10 mouse cellular contexts compared by ENCODE assay signal in the genomic region with DNA sequence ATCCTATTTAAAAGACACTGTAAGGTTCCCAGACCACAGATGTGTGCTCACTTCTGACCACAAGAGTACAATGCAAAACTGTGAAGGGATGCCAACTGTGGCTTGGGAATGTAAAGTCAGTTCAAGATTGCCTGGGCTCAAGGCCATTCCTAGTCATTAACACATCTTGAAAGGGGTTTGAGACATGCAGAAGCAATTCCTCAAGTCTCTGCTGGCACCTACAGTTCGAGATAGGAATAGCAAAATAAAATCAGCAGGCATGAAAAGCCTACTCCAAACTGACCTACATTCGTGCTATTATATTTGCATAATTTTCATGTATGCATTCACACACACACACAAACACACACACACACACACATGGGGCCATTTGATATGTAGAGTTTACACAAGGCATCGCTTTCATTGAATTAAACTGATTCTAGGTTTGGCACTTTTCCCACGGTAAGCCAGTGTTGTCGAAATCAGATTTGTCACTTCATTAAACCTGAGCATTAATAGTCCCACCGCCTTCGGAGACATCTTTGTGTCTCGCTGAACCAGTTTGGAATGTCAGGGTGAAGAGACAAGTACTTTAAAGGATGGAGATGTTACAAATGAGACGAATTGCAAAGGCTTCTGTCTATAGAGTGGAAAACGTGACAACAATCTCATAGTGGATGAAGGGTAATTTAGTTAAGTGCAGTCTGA.
DNase-seq lines count a peak whose midpoint lies in the region; ATAC-seq lines count a peak whose summit lies in the region.
"Had no signal": no experiment of that assay in that cellular context is flagged by ENCODE, and none has a peak within 500 bp of the region (broad histone marks: within the 10 kb centered on the region; RNA-seq: fewer than 3 reads in every experiment).

No protein-coding gene starts in this region.

- no peaks in the 10 kb centered on the region for H3K27me3 ChIP-seq in midbrain, embryonic 11.5 days (ENCODE audit: control insufficient read depth, insufficient read depth, low read length)
- H3K27me3 ChIP-seq in midbrain, embryonic 10.5 days (ENCODE audit: low read depth, poor library complexity, severe bottlenecking): no peaks in the 10 kb centered on the region
- H3K27me3 ChIP-seq in hindbrain, embryonic 13.5 days: no peaks in the 10 kb centered on the region
- H3K27me3 ChIP-seq in neural tube, embryonic 15.5 days (replicated peaks): no peaks in the 10 kb centered on the region
- H3K27me3 ChIP-seq in liver, embryonic 12.5 days (replicated peaks): no peaks in the 10 kb centered on the region
- H3K27me3 ChIP-seq: embryonic facial prominence, embryonic 15.5 days; limb, embryonic 12.5 days had no signal

- ATAC-seq in midbrain, embryonic 11.5 days (ENCODE audit: low FRiP score): peak; percentile 44; the same call in 1 of the 2 replicates
- peak; percentile 75 for ATAC-seq in hindbrain, embryonic 13.5 days (ENCODE audit: low FRiP score)
- ATAC-seq in neural tube, embryonic 15.5 days (ENCODE audit: low FRiP score): peak; percentile 65; the same call in 1 of the 2 replicates
- ATAC-seq in megakaryocyte progenitor cell, adult 5-6 weeks (replicated peaks; ENCODE audit: poor library complexity): no peak
- no peak for ATAC-seq in liver, embryonic 12.5 days

- H3K4me3 ChIP-seq in midbrain, embryonic 11.5 days (ENCODE audit: low read depth, low read length): no peak overlapping the region
- no peak overlapping the region for H3K4me3 ChIP-seq in midbrain, embryonic 10.5 days
- H3K4me3 ChIP-seq in hindbrain, embryonic 13.5 days: no peak overlapping the region
- no peak overlapping the region for H3K4me3 ChIP-seq in neural tube, embryonic 15.5 days (replicated peaks)
- H3K4me3 ChIP-seq in liver, embryonic 12.5 days: no peak overlapping the region
- H3K4me3 ChIP-seq: embryonic facial prominence, embryonic 15.5 days; limb, embryonic 12.5 days had no signal

- 50% methylated on average over 10 of the region's 10 CpGs for WGBS in midbrain, embryonic 11.5 days
- 58% methylated on average over 10 of the region's 10 CpGs for WGBS in midbrain, embryonic 10.5 days
- 44% methylated on average over 10 of the region's 10 CpGs for WGBS in hindbrain, embryonic 13.5 days
- 39% methylated on average over 10 of the region's 10 CpGs for WGBS in neural tube, embryonic 15.5 days
- 41% methylated on average over 10 of the region's 10 CpGs for WGBS in liver, embryonic 12.5 days (ENCODE audit: insufficient replicate concordance)

- no peak overlapping the region for H3K27ac ChIP-seq in midbrain, embryonic 11.5 days (ENCODE audit: low read depth, low read length)
- H3K27ac ChIP-seq in midbrain, embryonic 10.5 days (replicated peaks): no peak overlapping the region
- no peak overlapping the region for H3K27ac ChIP-seq in hindbrain, embryonic 13.5 days
- H3K27ac ChIP-seq in neural tube, embryonic 15.5 days (replicated peaks): no peak overlapping the region
- H3K27ac ChIP-seq in liver, embryonic 12.5 days: no peak overlapping the region
- H3K27ac ChIP-seq: embryonic facial prominence, embryonic 15.5 days; limb, embryonic 12.5 days had no signal

- no peaks in the 10 kb centered on the region for H3K4me1 ChIP-seq in midbrain, embryonic 11.5 days (ENCODE audit: control insufficient read depth, insufficient read depth, low read length)
- no peaks in the 10 kb centered on the region for H3K4me1 ChIP-seq in midbrain, embryonic 10.5 days
- no peaks in the 10 kb centered on the region for H3K4me1 ChIP-seq in hindbrain, embryonic 13.5 days (replicated peaks)
- H3K4me1 ChIP-seq in neural tube, embryonic 15.5 days: no peaks in the 10 kb centered on the region
- H3K4me1 ChIP-seq in liver, embryonic 12.5 days: no peaks in the 10 kb centered on the region
- H3K4me1 ChIP-seq: embryonic facial prominence, embryonic 15.5 days; limb, embryonic 12.5 days had no signal

- H3K36me3 ChIP-seq in midbrain, embryonic 11.5 days (ENCODE audit: control insufficient read depth, insufficient read depth, low read length): no peaks in the 10 kb centered on the region
- H3K36me3 ChIP-seq in midbrain, embryonic 10.5 days: no peaks in the 10 kb centered on the region
- no peaks in the 10 kb centered on the region for H3K36me3 ChIP-seq in hindbrain, embryonic 13.5 days
- no peaks in the 10 kb centered on the region for H3K36me3 ChIP-seq in neural tube, embryonic 15.5 days
- H3K36me3 ChIP-seq in liver, embryonic 12.5 days: no peaks in the 10 kb centered on the region
- H3K36me3 ChIP-seq: embryonic facial prominence, embryonic 15.5 days; limb, embryonic 12.5 days had no signal

- no peaks in the 10 kb centered on the region for H3K9me3 ChIP-seq in midbrain, embryonic 11.5 days (ENCODE audit: control insufficient read depth, low read length)
- no peaks in the 10 kb centered on the region for H3K9me3 ChIP-seq in midbrain, embryonic 10.5 days (replicated peaks)
- 0 out of 2 replicates have a peak, but pooled peaks cover 4% of the 10 kb centered on the region for H3K9me3 ChIP-seq in hindbrain, embryonic 13.5 days
- H3K9me3 ChIP-seq in neural tube, embryonic 15.5 days (replicated peaks): no peaks in the 10 kb centered on the region
- H3K9me3 ChIP-seq in liver, embryonic 12.5 days (replicated peaks): peaks cover 10% of the 10 kb centered on the region; the same call in 1 of the 2 replicates
- H3K9me3 ChIP-seq: embryonic facial prominence, embryonic 15.5 days had no signal

- peak; percentile 37 for DNase-seq in embryo, embryonic 10 days (ENCODE audit: low spot score)
- DNase-seq in embryo, embryonic 9.5 days (ENCODE audit: extremely low spot score): no peak
- DNase-seq in midbrain, embryonic 11.5 days (ENCODE audit: low spot score, missing footprints): no peak
- DNase-seq in midbrain, embryonic 10.5 days (ENCODE audit: low spot score): no peak

- H3K9ac ChIP-seq in midbrain, embryonic 11.5 days (ENCODE audit: low read length): no peak overlapping the region
- no peak overlapping the region for H3K9ac ChIP-seq in hindbrain, embryonic 13.5 days
- H3K9ac ChIP-seq in neural tube, embryonic 15.5 days (replicated peaks): no peak overlapping the region
- no peak overlapping the region for H3K9ac ChIP-seq in liver, embryonic 12.5 days
- H3K9ac ChIP-seq: embryonic facial prominence, embryonic 15.5 days; limb, embryonic 12.5 days had no signal

- H3K4me2 ChIP-seq in midbrain, embryonic 11.5 days: no peak overlapping the region
- no peak overlapping the region for H3K4me2 ChIP-seq in hindbrain, embryonic 13.5 days
- no peak overlapping the region for H3K4me2 ChIP-seq in neural tube, embryonic 15.5 days
- no peak overlapping the region for H3K4me2 ChIP-seq in liver, embryonic 12.5 days
- H3K4me2 ChIP-seq: embryonic facial prominence, embryonic 15.5 days; limb, embryonic 12.5 days had no signal

Comparison
In these comparisons a context has a peak if more than half of its experiments do, and no peak if none do; other contexts are left out.
1. ATAC-seq: peak in midbrain, embryonic 11.5 days (single experiment), hindbrain, embryonic 13.5 days (single experiment) and neural tube, embryonic 15.5 days (single experiment); none in megakaryocyte progenitor cell, adult 5-6 weeks (single experiment) and liver, embryonic 12.5 days (single experiment).